Mouse (Mus musculus) skeletal muscle tissue, adult 2 months (tissue): Measurements from ENCODE around the gene Lclat1.
A peak's percentile ranks its signal among the peaks of the same experiment; 100 is the strongest.
"Not testable (repeated sequence)": the region's sequence is repeated elsewhere in the genome, so short reads cannot be mapped to it uniquely, and the experiment has no call there.

Experiments used
- DNase-seq: peaks from one replicate; pipeline ENCODE4 v3.0.0-alpha.2; 2012; ENCODE audit warnings: low read depth, low spot score

The Lclat1 gene

GRCm38 (mm10) chr17:73273809-73274208, 166.0 kb downstream of the Lclat1 start:
- peak; percentile 27 for DNase-seq

- DNase-seq, result no peak
These were observed 167.3 kb downstream of the Lclat1 start for GRCm38 (mm10) chr17:73275066-73275465.

GRCm38 (mm10) chr17:73277770-73278169, 170.0 kb downstream of the Lclat1 start:
- DNase-seq, result no peak

- DNase-seq, result not testable (repeated sequence)
These were observed 174.9 kb downstream of the Lclat1 start for GRCm38 (mm10) chr17:73282702-73283101.

- no peak for DNase-seq
These were observed 176.5 kb downstream of the Lclat1 start for GRCm38 (mm10) chr17:73284301-73284700.
